Mouse (Mus musculus) stomach, embryonic 16.5 days (tissue): ENCODE measurements around the gene Gng12. TPM values are rescaled to one million over a fixed set of nuclear protein-coding genes. Genes with fewer than 3 reads are reported as not detected.

Experiments used
- ATAC-seq: fragments of 200-750 bp; cut with Nextera tagmentation; 2 replicates; pipeline ENCODE4 v1.8.0; 2017; ENCODE audit warnings: moderate number of reproducible peaks, moderate TSS enrichment; ENCODE audit not compliant: insufficient read depth, low FRiP score
- H3K27ac ChIP-seq: fragments of 300-500 bp; sonication (generic); 2 replicates; pipeline ENCODE4 v1.5.1; 2014; ENCODE audit warnings: low read length
- H3K27me3 ChIP-seq: fragments of 300-500 bp; sonication (generic); 2 replicates; pipeline ENCODE4 v1.6.1; 2014; ENCODE audit warnings: low read length, control low read depth, mixed read lengths; ENCODE audit not compliant: control insufficient read depth, insufficient read depth
- H3K36me3 ChIP-seq: fragments of 300-500 bp; sonication (generic); 2 replicates; pipeline ENCODE4 v1.6.1; 2014; ENCODE audit warnings: low read length; ENCODE audit not compliant: control insufficient read depth, insufficient read depth
- H3K4me1 ChIP-seq: fragments of 300-500 bp; sonication (generic); 2 replicates; pipeline ENCODE4 v1.6.1; 2014; ENCODE audit warnings: low read length, control low read depth, mixed read lengths; ENCODE audit not compliant: control insufficient read depth, insufficient read depth
- H3K4me2 ChIP-seq: fragments of 300-500 bp; sonication (generic); 2 replicates; pipeline ENCODE4 v1.6.1; 2014; ENCODE audit warnings: low read depth, low read length, mixed read lengths
- H3K4me3 ChIP-seq: fragments of 300-500 bp; sonication (generic); replicated peaks from 2 replicates; pipeline ENCODE4 v1.5.1; 2014; ENCODE audit warnings: mild to moderate bottlenecking, low read length
- H3K9ac ChIP-seq: fragments of 300-500 bp; sonication (generic); 2 replicates; pipeline ENCODE4 v1.6.1; 2014; ENCODE audit warnings: low read length
- H3K9me3 ChIP-seq: fragments of 300-500 bp; sonication (generic); replicated peaks from 2 replicates; pipeline ENCODE4 v1.6.1; 2016; ENCODE audit warnings: low read length, control low read depth; ENCODE audit not compliant: control insufficient read depth
- WGBS: fragments of 180-500 bp; shearing (Covaris S2); extraction: QIAGEN DNeasy Blood & Tissue Kit; methylation state at CpG from one replicate; pipeline ENCODE4 v1.1.7; 2014; 5-methylcytosine and 5-hydroxymethylcytosine counted together
- polyA plus RNA-seq: library from polyadenylated mRNA; unstranded; fragments of >200 nt; fragmentation: Nextera tagmentation; extraction: Ambion mirVana; gene quantifications from 2 replicates; pipeline ENCODE4 v1.2.1, GENCODE M21; 2015

Gng12 gene
- polyA plus RNA-seq, 1 experiment from 2014 or later: 132 TPM

DNA sequence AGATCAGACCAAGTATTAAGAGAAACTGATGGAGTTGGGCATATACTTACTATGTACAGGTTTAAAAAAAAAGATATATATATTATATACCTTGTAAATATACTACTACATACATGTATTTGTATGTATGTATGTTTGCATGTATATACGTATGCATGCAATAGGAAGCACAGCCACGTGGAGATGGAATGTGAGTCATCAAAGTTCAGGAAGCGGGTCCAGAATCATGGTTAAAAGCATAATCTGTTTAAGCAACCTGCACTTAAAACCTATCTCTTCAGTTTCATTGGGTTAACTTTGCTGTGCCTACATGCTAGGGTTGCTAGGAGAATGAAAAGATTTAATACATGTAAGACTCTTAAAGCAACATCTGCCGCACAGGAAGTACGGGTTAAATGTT, 2.2 kb upstream of the Gng12 start:
- H3K4me3 ChIP-seq: no peak overlapping the region
- no peaks in the 10 kb centered on the region for H3K36me3 ChIP-seq
- H3K4me2 ChIP-seq: no peak overlapping the region

DNA sequence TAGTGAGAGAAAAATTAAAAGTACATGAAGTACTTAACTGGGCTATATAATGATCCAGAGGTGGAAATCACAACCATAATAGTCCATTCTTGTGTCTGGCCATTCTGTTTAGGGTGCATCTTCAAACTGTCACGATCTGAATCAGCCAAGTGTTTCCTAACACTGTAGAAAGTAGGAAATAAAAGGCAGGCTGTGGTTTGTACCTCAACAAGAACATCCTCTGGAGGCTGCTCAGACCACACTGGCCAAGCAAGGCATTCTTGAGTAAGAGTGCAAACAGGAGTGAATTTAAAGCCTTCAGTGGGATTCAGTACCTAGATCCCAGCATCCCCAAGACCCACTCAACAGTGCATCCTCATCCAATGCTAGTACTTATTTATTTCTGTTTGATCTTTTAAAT, 1.2 kb upstream of the Gng12 start:
- H3K27me3 ChIP-seq: no peaks in the 10 kb centered on the region
- 48% methylated on average over 1 of the region's 1 CpGs for WGBS
- H3K36me3 ChIP-seq: no peaks in the 10 kb centered on the region
- no peak for ATAC-seq
- H3K27ac ChIP-seq: no peak overlapping the region
- H3K4me3 ChIP-seq: no peak overlapping the region
- H3K9me3 ChIP-seq: no peaks in the 10 kb centered on the region
- H3K4me1 ChIP-seq: peaks cover 10% of the 10 kb centered on the region
- H3K9ac ChIP-seq: no peak overlapping the region
- H3K4me2 ChIP-seq: no peak overlapping the region

More for the DNA sequence above, 2.2 kb upstream of the Gng12 start:
- Histone ChIP-seq H3K9ac (no peak overlapping the region), H3K9me3 (no peaks in the 10 kb centered on the region), H3K27ac (no peak overlapping the region), H3K4me1 (peaks cover 10% of the 10 kb centered on the region), H3K27me3 (no peaks in the 10 kb centered on the region)
- no peak for ATAC-seq
- WGBS: 80% methylated on average over 5 of the region's 5 CpGs

GRCm38 (mm10) chr6:66896921-66897645, 886 bp downstream of the Gng12 start:
- Histone ChIP-seq H3K4me3 (peak overlapping the region; percentile 81), H3K9ac (peak overlapping the region; percentile 93), H3K36me3 (no peaks in the 10 kb centered on the region), H3K27me3 (no peaks in the 10 kb centered on the region), H3K4me2 (peak overlapping the region; percentile 86), H3K4me1 (peaks cover 10% of the 10 kb centered on the region), H3K9me3 (no peaks in the 10 kb centered on the region), H3K27ac (peak overlapping the region; percentile 84)
- ATAC-seq: no peak
- whole genome bisulfite sequencing: 1% methylated on average over 25 of the region's 25 CpGs

DNA sequence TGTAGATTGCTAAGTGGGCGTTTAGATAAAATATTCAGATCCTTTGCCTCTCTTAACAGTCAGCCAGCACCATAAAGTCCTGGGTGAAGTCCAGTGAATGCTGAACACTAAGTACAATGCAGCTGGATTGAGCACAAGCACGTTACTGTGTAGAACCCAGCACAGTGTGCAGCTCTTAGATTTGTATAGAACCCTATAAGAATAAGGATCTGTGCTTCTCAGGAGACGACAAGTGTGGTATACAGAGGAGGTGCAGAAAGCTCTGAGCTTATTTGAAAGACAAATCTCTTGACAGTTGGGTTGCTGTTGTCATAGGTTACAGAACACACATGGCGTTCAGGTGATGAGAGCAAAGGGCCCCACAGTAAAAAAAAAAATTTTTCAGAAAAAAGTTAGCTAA, 1.8 kb downstream of the Gng12 start:
- ATAC-seq: no peak
- 32% methylated on average over 4 of the region's 4 CpGs for WGBS
- Histone ChIP-seq H3K36me3 (no peaks in the 10 kb centered on the region), H3K9me3 (no peaks in the 10 kb centered on the region), H3K4me1 (peaks cover 10% of the 10 kb centered on the region), H3K9ac (peak overlapping the region; percentile 93; the same call in 1 of the 2 replicates), H3K27me3 (no peaks in the 10 kb centered on the region), H3K4me3 (peak overlapping the region; percentile 81), H3K4me2 (peak overlapping the region; percentile 86), H3K27ac (0 out of 2 replicates have a peak overlapping the region, but pooled peaks have one; percentile 84)

DNA sequence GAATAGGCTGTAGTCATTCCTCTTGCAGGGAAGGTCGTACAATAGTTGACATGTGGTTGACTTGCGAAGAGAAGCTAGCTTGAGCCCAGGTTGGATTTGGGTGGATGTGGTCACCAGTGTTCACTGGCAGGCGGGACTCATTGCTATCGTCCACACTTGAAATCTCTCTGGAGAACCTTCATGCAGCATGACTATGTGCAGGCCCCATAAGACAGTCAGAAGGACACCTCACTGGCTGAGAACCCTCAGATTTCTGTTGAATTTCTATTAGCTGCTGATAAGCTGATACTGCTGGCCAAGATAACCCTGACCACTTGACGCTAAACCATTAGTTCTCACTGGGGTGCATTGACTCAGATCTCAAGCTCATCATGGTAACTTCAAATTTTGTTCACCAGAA, 5.7 kb downstream of the Gng12 start:
- no peak for ATAC-seq
- Histone ChIP-seq H3K4me1 (peaks cover 10% of the 10 kb centered on the region), H3K9ac (no peak overlapping the region), H3K4me3 (no peak overlapping the region), H3K4me2 (no peak overlapping the region), H3K36me3 (no peaks in the 10 kb centered on the region), H3K9me3 (no peaks in the 10 kb centered on the region), H3K27me3 (no peaks in the 10 kb centered on the region), H3K27ac (no peak overlapping the region)
- 79% methylated on average over 5 of the region's 5 CpGs for WGBS

DNA sequence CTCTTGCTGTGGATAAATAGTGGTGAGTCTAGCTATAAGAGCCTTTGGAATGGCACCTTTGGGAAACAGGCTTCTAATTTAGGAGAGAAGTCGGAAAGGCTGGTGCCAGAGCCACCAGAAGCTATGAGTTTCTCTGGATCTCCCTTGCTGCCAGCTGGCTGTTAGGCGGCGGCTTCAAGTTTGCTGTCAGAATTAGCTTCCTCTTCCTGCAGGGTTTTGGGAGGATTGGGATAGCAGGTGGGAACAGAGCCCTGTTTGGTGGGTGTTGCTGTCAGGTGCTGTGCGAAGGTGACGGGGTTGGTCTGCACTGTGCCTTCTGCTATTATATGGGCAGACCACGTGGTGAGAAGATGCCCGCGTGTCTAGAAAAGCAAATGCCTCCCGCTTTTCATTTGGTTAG, 7.0 kb downstream of the Gng12 start:
- peaks cover 3% of the 10 kb centered on the region; the same call in 1 of the 2 replicates for H3K4me1 ChIP-seq
- no peak for ATAC-seq
- H3K9ac ChIP-seq: no peak overlapping the region
- H3K36me3 ChIP-seq: no peaks in the 10 kb centered on the region
- H3K4me2 ChIP-seq: no peak overlapping the region
- WGBS: 71% methylated on average over 9 of the region's 9 CpGs
- no peaks in the 10 kb centered on the region for H3K9me3 ChIP-seq
- no peak overlapping the region for H3K27ac ChIP-seq
- no peak overlapping the region for H3K4me3 ChIP-seq
- no peaks in the 10 kb centered on the region for H3K27me3 ChIP-seq

- no peak overlapping the region for H3K4me2 ChIP-seq
- no peaks in the 10 kb centered on the region for H3K9me3 ChIP-seq
- 45% methylated on average over 6 of the region's 6 CpGs for WGBS
- peak; percentile 37 for ATAC-seq
- no peaks in the 10 kb centered on the region for H3K27me3 ChIP-seq
- H3K27ac ChIP-seq: no peak overlapping the region
- no peaks in the 10 kb centered on the region for H3K4me1 ChIP-seq
- H3K9ac ChIP-seq: no peak overlapping the region
- H3K36me3 ChIP-seq: no peaks in the 10 kb centered on the region
- no peak overlapping the region for H3K4me3 ChIP-seq
These were observed 7.5 kb downstream of the Gng12 start for GRCm38 (mm10) chr6:66903720-66904119.

DNA sequence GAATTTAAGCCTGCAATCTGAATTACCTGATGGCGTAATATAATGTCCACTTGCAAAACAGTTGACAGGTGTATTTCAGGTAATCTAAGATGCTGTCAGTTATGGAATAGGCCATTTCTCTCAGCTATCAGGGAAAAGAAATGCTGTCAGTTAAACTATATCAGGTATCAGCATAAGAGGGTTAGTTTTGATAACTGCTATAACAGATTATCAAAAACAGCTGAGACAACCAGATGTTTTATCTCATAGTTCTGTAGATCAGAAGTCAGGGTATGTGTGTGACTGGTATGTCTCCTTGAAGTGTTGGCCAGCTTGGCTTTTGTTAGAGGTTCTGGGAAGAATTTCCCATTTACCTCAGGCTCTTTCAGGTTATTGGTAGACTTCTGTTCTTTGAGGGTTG, 10.0 kb downstream of the Gng12 start:
- H3K36me3 ChIP-seq: no peaks in the 10 kb centered on the region
- H3K9me3 ChIP-seq: no peaks in the 10 kb centered on the region
- no peak for ATAC-seq
- H3K27me3 ChIP-seq: no peaks in the 10 kb centered on the region
- no peak overlapping the region for H3K4me2 ChIP-seq
- no peak overlapping the region for H3K9ac ChIP-seq
- WGBS: 91% methylated on average over 1 of the region's 1 CpGs
- H3K27ac ChIP-seq: no peak overlapping the region
- H3K4me3 ChIP-seq: no peak overlapping the region
- peaks cover 11% of the 10 kb centered on the region for H3K4me1 ChIP-seq

DNA sequence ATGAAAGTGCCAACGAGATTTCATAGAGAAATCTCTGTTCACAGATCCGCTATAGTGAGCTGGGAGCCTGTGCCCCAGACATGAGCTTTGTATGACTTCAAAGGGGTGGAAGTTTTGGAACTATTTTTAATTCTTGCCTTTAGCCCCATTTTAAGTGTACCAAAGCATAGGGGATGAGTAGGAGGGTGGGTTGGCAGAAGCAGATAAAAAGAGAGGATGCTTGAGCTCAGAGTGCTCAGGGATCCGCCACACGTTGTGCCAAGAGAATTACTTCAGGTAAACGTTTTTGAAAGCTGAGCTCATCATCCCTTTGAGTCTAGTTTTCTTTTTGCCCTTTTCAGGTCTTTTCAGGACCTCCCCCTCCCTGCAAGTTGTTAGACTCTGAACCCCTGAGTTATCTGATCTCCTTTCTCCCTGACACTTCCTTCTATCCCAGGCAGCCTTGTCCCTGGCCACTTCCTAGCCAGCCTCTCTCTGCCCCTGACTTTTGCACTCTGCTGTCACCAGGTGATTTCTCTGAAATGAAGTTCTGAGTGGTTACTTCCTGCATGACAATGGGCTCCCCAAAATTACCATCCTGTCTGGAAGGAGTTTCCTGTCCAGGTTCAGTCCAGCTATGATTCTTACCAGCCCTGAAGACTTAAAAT, 12.3 kb downstream of the Gng12 start:
- H3K36me3 ChIP-seq: no peaks in the 10 kb centered on the region
- H3K9ac ChIP-seq: no peak overlapping the region
- no peak overlapping the region for H3K4me3 ChIP-seq
- no peak overlapping the region for H3K4me2 ChIP-seq
- peaks cover 13% of the 10 kb centered on the region for H3K4me1 ChIP-seq
- H3K9me3 ChIP-seq: no peaks in the 10 kb centered on the region
- no peak for ATAC-seq
- no peak overlapping the region for H3K27ac ChIP-seq
- no peaks in the 10 kb centered on the region for H3K27me3 ChIP-seq
- WGBS: 69% methylated on average over 5 of the region's 5 CpGs
